Mouse (Mus musculus) left cerebral cortex, adult 8-10 months (tissue): ENCODE results near the gene Lck. TPM values are rescaled to one million over a fixed set of nuclear protein-coding genes. Genes with fewer than 3 reads are reported as not detected.
A peak's percentile ranks its signal among the peaks of the same experiment; 100 is the strongest.

Experiments used
- DNase-seq, 2 experiments: peaks; one replicate each; pipeline ENCODE4 v3.0.0; 2022; ENCODE audit warnings: low spot score in 2 of 2
- total RNA-seq, 4 experiments: library from RNA; stranded (reverse); gene quantifications; 2 replicates each; pipeline ENCODE4 v1.2.4; 2022

Gene Lck
- total RNA-seq, 4 experiments from 2014 or later: 2.3 to 4.5 (median 3.8) TPM

- DNase-seq: no peak
Measured at GRCm38 (mm10) chr4:129585773-129586172, 12.3 kb upstream of the Lck start.

GRCm38 (mm10) chr4:129584884-129585608, 11.6 kb upstream of the Lck start:
- peak; percentile 54 to 76 for DNase-seq

- no peak for DNase-seq
Measured at GRCm38 (mm10) chr4:129584370-129584769, 10.9 kb upstream of the Lck start.

GRCm38 (mm10) chr4:129582251-129582650, 8.8 kb upstream of the Lck start:
- DNase-seq: no peak

GRCm38 (mm10) chr4:129580347-129580746, 6.9 kb upstream of the Lck start:
- no peak for DNase-seq

GRCm38 (mm10) chr4:129578466-129578865, 5.0 kb upstream of the Lck start, which contains the start of gene Fam167b:
Fam167b (minus strand) TSS chr4:129578549.
- DNase-seq: no peak

GRCm38 (mm10) chr4:129577688-129578087, 4.2 kb upstream of the Lck start:
- DNase-seq: no peak

- peak in 1 of 2 experiments; percentile 21 for DNase-seq
Measured at GRCm38 (mm10) chr4:129576863-129577491, 3.5 kb upstream of the Lck start.

- no peak for DNase-seq
Measured at GRCm38 (mm10) chr4:129575171-129575844, 1.9 kb upstream of the Lck start.

- DNase-seq: no peak
Measured at GRCm38 (mm10) chr4:129573093-129573370, 409 bp downstream of the Lck start.

- DNase-seq: no peak
Measured at GRCm38 (mm10) chr4:129572236-129573092, 977 bp downstream of the Lck start.

GRCm38 (mm10) chr4:129571551-129572084, 1.8 kb downstream of the Lck start:
- DNase-seq: no peak

DNA sequence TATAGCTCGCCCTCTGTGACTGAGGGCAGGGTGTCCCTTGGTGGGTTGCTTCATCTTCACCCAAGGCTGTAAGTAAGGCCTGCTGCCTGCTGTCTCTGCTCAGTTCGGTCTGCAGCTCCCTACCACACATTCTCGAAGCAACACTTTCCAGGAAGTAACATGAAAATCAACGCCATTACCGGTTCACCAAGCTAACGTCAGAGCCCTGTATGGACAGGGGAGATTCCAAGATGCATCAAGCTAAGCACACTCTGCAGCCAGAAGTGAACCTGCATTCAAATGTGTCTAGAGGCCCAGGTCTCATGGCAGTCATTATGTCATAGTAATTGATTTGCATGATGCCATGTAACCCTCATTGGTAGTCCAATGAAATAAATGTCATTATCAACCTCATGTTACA, 3.4 kb downstream of the Lck start:
- no peak for DNase-seq

DNA sequence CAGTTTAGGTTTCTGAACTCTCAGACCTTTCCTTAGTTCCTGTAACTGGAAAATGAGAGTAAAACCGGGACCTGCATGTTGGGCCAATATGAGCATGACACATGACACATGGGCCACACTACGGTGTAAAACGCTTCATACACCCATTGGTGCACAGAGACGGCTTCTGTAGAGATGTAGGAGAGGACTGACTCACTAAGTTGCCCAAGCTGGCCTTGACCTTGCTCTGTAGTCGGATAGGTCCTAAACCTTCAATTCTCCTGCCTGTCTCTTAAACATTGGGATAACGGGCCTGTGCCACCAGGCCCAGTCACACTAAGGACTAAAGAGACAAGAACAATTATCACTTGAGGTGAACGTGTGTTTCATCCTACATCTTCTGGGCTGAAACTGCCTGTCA, 5.1 kb downstream of the Lck start:
- no peak for DNase-seq

GRCm38 (mm10) chr4:129565139-129565538, 8.3 kb downstream of the Lck start:
- DNase-seq: no peak

- no peak for DNase-seq
Measured at GRCm38 (mm10) chr4:129563718-129564117, 9.7 kb downstream of the Lck start.

DNA sequence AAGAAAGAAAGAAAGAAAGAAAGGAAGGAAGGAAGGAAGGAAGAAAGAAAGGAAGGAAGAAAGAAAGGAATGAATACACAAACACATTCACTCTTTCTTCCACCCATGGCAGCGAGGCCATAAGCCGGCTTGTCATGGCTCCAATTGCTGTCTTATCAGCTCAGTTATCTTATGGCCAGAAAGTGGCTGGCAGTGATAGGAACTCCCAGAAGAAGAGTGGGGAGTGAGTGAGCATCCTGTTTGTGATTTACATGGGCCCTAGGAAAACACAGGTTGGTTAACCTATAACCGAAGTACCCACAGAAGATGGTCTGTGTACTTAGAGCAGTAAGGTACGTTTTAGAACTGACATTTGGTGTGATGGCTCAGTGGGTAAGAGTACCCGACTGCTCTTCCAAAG, 12.3 kb downstream of the Lck start:
- no peak for DNase-seq

DNA sequence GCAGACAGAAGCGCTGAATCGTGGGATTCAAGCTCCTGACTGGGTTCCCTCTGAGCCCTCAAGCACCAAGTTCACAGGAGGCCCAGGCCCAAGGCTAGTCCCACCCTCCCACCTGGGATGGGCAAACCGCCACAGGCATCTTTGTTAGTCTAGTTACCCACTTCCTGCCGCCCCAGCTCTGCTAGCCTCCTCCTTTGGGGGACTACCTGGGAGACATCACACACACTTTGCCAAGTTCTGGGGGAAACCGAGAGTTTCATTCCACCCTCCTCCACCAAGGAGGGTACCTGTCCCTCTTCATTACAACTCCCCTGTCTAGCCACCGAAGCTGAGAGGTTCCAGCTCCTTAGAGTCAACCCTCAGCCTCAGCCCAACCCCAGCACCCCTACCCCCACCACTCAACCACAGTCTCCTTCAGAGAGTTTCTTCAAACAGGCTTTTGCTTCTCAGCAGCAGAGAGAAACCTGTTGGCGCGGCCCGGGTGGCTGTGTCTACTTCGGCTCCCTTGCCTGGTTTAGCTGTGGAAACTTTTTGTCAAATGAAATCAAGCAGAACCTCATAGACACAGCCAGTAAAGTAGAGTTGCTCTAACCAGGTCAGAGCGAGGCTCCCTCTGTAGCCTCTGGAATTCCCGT, 15.0 kb downstream of the Lck start:
- DNase-seq: no peak

GRCm38 (mm10) chr4:129557256-129557808, 16.1 kb downstream of the Lck start:
- DNase-seq: no peak

DNA sequence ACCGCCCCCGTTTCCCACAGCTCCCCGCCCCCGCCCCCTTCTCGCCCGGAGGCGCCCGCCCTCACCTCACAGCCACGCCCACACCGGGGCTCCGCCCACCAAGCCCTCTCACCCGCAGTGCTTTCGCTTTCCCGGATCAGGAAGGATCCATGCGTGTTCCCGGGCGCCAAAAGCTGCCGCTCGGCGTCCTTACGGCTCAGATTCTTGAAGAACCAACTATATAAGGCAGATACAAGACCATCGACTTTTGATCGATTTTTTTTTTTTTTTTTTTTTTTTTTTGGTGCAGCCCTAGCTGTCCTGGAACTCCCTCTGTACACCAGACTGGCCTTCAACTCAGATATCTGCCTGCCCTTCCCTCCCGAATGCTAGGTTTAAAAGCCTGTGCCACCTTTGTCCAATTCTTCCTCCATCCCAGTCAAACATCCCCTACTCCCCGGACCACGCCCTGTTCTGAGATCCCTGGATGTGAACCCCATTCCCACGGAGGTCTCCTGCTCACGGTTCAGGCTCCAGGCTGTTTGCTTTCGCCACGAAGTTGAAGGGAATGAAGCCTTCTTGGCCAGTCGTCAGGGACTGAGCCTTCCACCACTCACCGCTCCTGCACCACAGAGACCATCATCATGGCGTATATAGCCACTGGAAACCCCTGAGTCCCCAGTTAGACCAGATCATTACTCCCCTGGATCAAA, 16.8 kb downstream of the Lck start:
- peak; percentile 63 to 72 for DNase-seq
